Mouse (Mus musculus): ENCODE results near the gene Rasef. TPM values are rescaled to one million over a fixed set of nuclear protein-coding genes. Genes with fewer than 3 reads are reported as not detected.
"Not testable (repeated sequence)": the region's sequence is repeated elsewhere in the genome, so short reads cannot be mapped to it uniquely, and the experiment has no call there.

Gene Rasef
- polyA plus RNA-seq, 1 experiment from 2014 or later, result 0.59 TPM

GRCm38 (mm10) chr4:73668054-73668453, 122.7 kb downstream of the Rasef start, which contains the start of gene Gm11239:
Gm11239 (plus strand) TSS chr4:73668354.
- WGBS, result no CpG with 5 or more reads among the region's 4 CpGs

More at GRCm38 (mm10) chr4:73668054-73668453, 122.7 kb downstream of the Rasef start, which contains the start of gene Gm11239:
- H3K27ac ChIP-seq (ENCODE audit: low read length); ATAC-seq; H3K4me1 ChIP-seq (ENCODE audit: control insufficient read depth, insufficient read depth, low read length); H3K9ac ChIP-seq (ENCODE audit: low read depth, low read length); H3K4me3 ChIP-seq (ENCODE audit: low read depth, low read length); H3K4me2 ChIP-seq (ENCODE audit: low read length); H3K27me3 ChIP-seq (ENCODE audit: control insufficient read depth, insufficient read depth, low read depth, low read length); H3K9me3 ChIP-seq (replicated peaks; ENCODE audit: control insufficient read depth, low read length, poor library complexity, severe bottlenecking); H3K36me3 ChIP-seq (ENCODE audit: control insufficient read depth, insufficient read depth, low read length): not testable (repeated sequence)

Other genes with a start within 250 kb of the Rasef start
- not detected in 2 replicates for gene Gm11238, start 183.1 kb downstream of the Rasef start, polyA plus RNA-seq (2015; fragmentation: Nextera tagmentation; extraction: Ambion mirVana)
- gene Gm11237, start 168.0 kb downstream of the Rasef start, polyA plus RNA-seq (2015; fragmentation: Nextera tagmentation; extraction: Ambion mirVana), result not detected in 2 replicates
- gene Gm11236, start 152.9 kb downstream of the Rasef start, polyA plus RNA-seq (2015; fragmentation: Nextera tagmentation; extraction: Ambion mirVana), result not detected in 2 replicates
- gene Gm11239, start 122.6 kb downstream of the Rasef start, polyA plus RNA-seq (2015; fragmentation: Nextera tagmentation; extraction: Ambion mirVana), result not detected in 2 replicates
- gene Gm428, start 107.5 kb downstream of the Rasef start, polyA plus RNA-seq (2015; fragmentation: Nextera tagmentation; extraction: Ambion mirVana), result not detected in 2 replicates
- not detected in 2 replicates for gene Gm11758, start 85.3 kb upstream of the Rasef start, polyA plus RNA-seq (2015; fragmentation: Nextera tagmentation; extraction: Ambion mirVana)
- not detected in 2 replicates for gene Gm11757, start 100.1 kb upstream of the Rasef start, polyA plus RNA-seq (2015; fragmentation: Nextera tagmentation; extraction: Ambion mirVana)
- not detected in 2 replicates for gene Gm13871, start 115.0 kb upstream of the Rasef start, polyA plus RNA-seq (2015; fragmentation: Nextera tagmentation; extraction: Ambion mirVana)
- not detected in 2 replicates for gene Gm11756, start 129.8 kb upstream of the Rasef start, polyA plus RNA-seq (2015; fragmentation: Nextera tagmentation; extraction: Ambion mirVana)
- gene 2310002L09Rik, start 159.9 kb upstream of the Rasef start, polyA plus RNA-seq (2015; fragmentation: Nextera tagmentation; extraction: Ambion mirVana), result not detected in 2 replicates
- 40.6 and 43.1 TPM in 2 replicates for gene Frmd3, start 222.4 kb upstream of the Rasef start, polyA plus RNA-seq (2015; fragmentation: Nextera tagmentation; extraction: Ambion mirVana)